Comparison of ENCODE assay signal across 8 mouse cellular contexts in genomic region chr9:14175041-14175881, GRCm38 (mm10).
A peak's percentile ranks its signal among the peaks of the same experiment; 100 is the strongest.
DNase-seq lines count a peak whose midpoint lies in the region; ATAC-seq and TF ChIP-seq lines count a peak whose summit lies in the region.

No protein-coding gene starts in this region.

- peak; percentile 11; the same call in 1 of the 2 replicates for ATAC-seq in lung, embryonic 14.5 days (ENCODE audit: insufficient read depth)
- ATAC-seq in forebrain, embryonic 11.5 days (replicated peaks; ENCODE audit: low FRiP score): 0 out of 2 replicates have a peak, but pooled peaks have one; percentile 25
- ATAC-seq in hindbrain, embryonic 14.5 days (ENCODE audit: low FRiP score): no peak
- 0 out of 2 replicates have a peak, but pooled peaks have one; percentile 14 for ATAC-seq in neural tube, embryonic 13.5 days (ENCODE audit: low read depth)

- H3K4me3 ChIP-seq in lung, embryonic 14.5 days (ENCODE audit: low read depth, low read length): no peak overlapping the region
- no peak overlapping the region for H3K4me3 ChIP-seq in lung, adult 2 months (replicated peaks; ENCODE audit: extremely low read depth, low read depth, low read length)
- H3K4me3 ChIP-seq in forebrain, embryonic 11.5 days (ENCODE audit: low read depth, low read length): no peak overlapping the region
- no peak overlapping the region for H3K4me3 ChIP-seq in hindbrain, embryonic 14.5 days (replicated peaks; ENCODE audit: low read length)
- H3K4me3 ChIP-seq in neural tube, embryonic 13.5 days: no peak overlapping the region

- peak overlapping the region; percentile 41 for H3K4me2 ChIP-seq in lung, embryonic 14.5 days
- no peak overlapping the region for H3K4me2 ChIP-seq in forebrain, embryonic 11.5 days (ENCODE audit: low read depth, low read length, severe bottlenecking)
- H3K4me2 ChIP-seq in hindbrain, embryonic 14.5 days (replicated peaks): peak overlapping the region; percentile 21; the same call in 1 of the 2 replicates
- H3K4me2 ChIP-seq in neural tube, embryonic 13.5 days: peak overlapping the region; percentile 20

- no peaks in the 10 kb centered on the region for H3K9me3 ChIP-seq in lung, embryonic 14.5 days (ENCODE audit: low read depth, low read length)
- no peaks in the 10 kb centered on the region for H3K9me3 ChIP-seq in forebrain, embryonic 11.5 days (ENCODE audit: control insufficient read depth, low read length)
- H3K9me3 ChIP-seq in hindbrain, embryonic 14.5 days (ENCODE audit: control insufficient read depth, low read length): no peaks in the 10 kb centered on the region
- no peaks in the 10 kb centered on the region for H3K9me3 ChIP-seq in neural tube, embryonic 13.5 days

- DNase-seq in lung, embryonic 14.5 days: peak; percentile 77
- no peak for DNase-seq in lung, adult 2 months
- peak; percentile 74 for DNase-seq in brain, adult 2 months (ENCODE audit: low read depth, low spot score)
- peak; percentile 53 for DNase-seq in forebrain, embryonic 11.5 days (ENCODE audit: low spot score)
- DNase-seq in hindbrain, embryonic 14.5 days (ENCODE audit: low spot score): peak; percentile 48
- peak; percentile 5 to 12 for DNase-seq in layer of hippocampus, postnatal 36 days
- DNase-seq in frontal cortex, postnatal 25 days (ENCODE audit: low spot score in 2 of 2): no peak

- H3K36me3 ChIP-seq in lung, embryonic 14.5 days (ENCODE audit: insufficient read depth): no peaks in the 10 kb centered on the region
- H3K36me3 ChIP-seq in forebrain, embryonic 11.5 days (ENCODE audit: control insufficient read depth, insufficient read depth, low read length): no peaks in the 10 kb centered on the region
- no peaks in the 10 kb centered on the region for H3K36me3 ChIP-seq in hindbrain, embryonic 14.5 days (replicated peaks; ENCODE audit: control insufficient read depth, insufficient read depth)
- H3K36me3 ChIP-seq in neural tube, embryonic 13.5 days: no peaks in the 10 kb centered on the region

- H3K27ac ChIP-seq in lung, embryonic 14.5 days (ENCODE audit: low read depth): peak overlapping the region; percentile 87
- H3K27ac ChIP-seq in forebrain, embryonic 11.5 days (ENCODE audit: low read depth, low read length): no peak overlapping the region
- H3K27ac ChIP-seq in hindbrain, embryonic 14.5 days: peak overlapping the region; percentile 60
- H3K27ac ChIP-seq in neural tube, embryonic 13.5 days (replicated peaks): peak overlapping the region; percentile 86

- H3K9ac ChIP-seq in lung, embryonic 14.5 days: no peak overlapping the region
- no peak overlapping the region for H3K9ac ChIP-seq in forebrain, embryonic 11.5 days (ENCODE audit: low read length)
- peak overlapping the region; percentile 16; the same call in 1 of the 2 replicates for H3K9ac ChIP-seq in hindbrain, embryonic 14.5 days
- H3K9ac ChIP-seq in neural tube, embryonic 13.5 days: no peak overlapping the region

- peaks cover 39% of the 10 kb centered on the region for H3K4me1 ChIP-seq in lung, embryonic 14.5 days (ENCODE audit: insufficient read depth)
- H3K4me1 ChIP-seq in lung, adult 2 months (ENCODE audit: control insufficient read depth, insufficient read depth, low read length): no peaks in the 10 kb centered on the region; the same call in 1 of the 2 replicates
- H3K4me1 ChIP-seq in forebrain, embryonic 11.5 days (replicated peaks; ENCODE audit: control insufficient read depth, insufficient read depth, low read length): peaks cover 7% of the 10 kb centered on the region; the same call in 1 of the 2 replicates
- peaks cover 34% of the 10 kb centered on the region for H3K4me1 ChIP-seq in hindbrain, embryonic 14.5 days (replicated peaks; ENCODE audit: control insufficient read depth, insufficient read depth, low read length)
- peaks cover 52% of the 10 kb centered on the region for H3K4me1 ChIP-seq in neural tube, embryonic 13.5 days (replicated peaks)

- 5% methylated on average over 11 of the region's 11 CpGs for WGBS in lung, embryonic 14.5 days
- WGBS in lung, adult 2 months: 17% methylated on average over 11 of the region's 11 CpGs
- WGBS in forebrain, embryonic 11.5 days: 44% methylated on average over 11 of the region's 11 CpGs
- 24% methylated on average over 11 of the region's 11 CpGs for WGBS in hindbrain, embryonic 14.5 days
- 23% methylated on average over 11 of the region's 11 CpGs for WGBS in neural tube, embryonic 13.5 days

- TF ChIP-seq CTCF in lung, embryonic 14.5 days (IDR thresholded peaks at IDR 0.05; ENCODE audit: low read depth): no peak
- no peak for TF ChIP-seq CTCF in lung, adult 2 months (IDR thresholded peaks at IDR 0.05; ENCODE audit: insufficient read depth, low read length)

- TF ChIP-seq POLR2A in lung, adult 2 months (IDR thresholded peaks at IDR 0.05; ENCODE audit: borderline replicate concordance, extremely low read depth, low read depth, low read length): no peak

- no peaks in the 10 kb centered on the region for H3K27me3 ChIP-seq in lung, embryonic 14.5 days (ENCODE audit: insufficient read depth, low read length)
- no peaks in the 10 kb centered on the region for H3K27me3 ChIP-seq in forebrain, embryonic 11.5 days (ENCODE audit: control insufficient read depth, insufficient read depth, low read length)
- H3K27me3 ChIP-seq in hindbrain, embryonic 14.5 days (ENCODE audit: control insufficient read depth, insufficient read depth, low read length): no peaks in the 10 kb centered on the region
- no peaks in the 10 kb centered on the region for H3K27me3 ChIP-seq in neural tube, embryonic 13.5 days

Comparison
In these comparisons a context has a peak if more than half of its experiments do, and no peak if none do; other contexts are left out.
1. DNase-seq: peak in lung, embryonic 14.5 days (single experiment), brain, adult 2 months (single experiment), forebrain, embryonic 11.5 days (single experiment), hindbrain, embryonic 14.5 days (single experiment) and layer of hippocampus, postnatal 36 days (2 of 2); none in lung, adult 2 months (single experiment) and frontal cortex, postnatal 25 days (0 of 2).